Mouse (Mus musculus) adrenal gland, postnatal 36 days (tissue): Measurements from ENCODE around the gene Asah2. TPM values are rescaled to one million over a fixed set of nuclear protein-coding genes. Genes with fewer than 3 reads are reported as not detected.
"Not testable (repeated sequence)": the region's sequence is repeated elsewhere in the genome, so short reads cannot be mapped to it uniquely, and the experiment has no call there.

Experiments
- DNase-seq, 2 experiments: peaks; one replicate each; pipeline ENCODE4 v3.0.0; 2021; ENCODE audit warnings: mixed read lengths in 1 of 2
- total RNA-seq, 2 experiments: library from RNA; stranded (reverse); gene quantifications; 2 replicates each; pipeline ENCODE4 v1.2.3; 2021

Gene Asah2
- total RNA-seq, 2 experiments from 2014 or later, result 19.3 to 24.2 TPM

DNA sequence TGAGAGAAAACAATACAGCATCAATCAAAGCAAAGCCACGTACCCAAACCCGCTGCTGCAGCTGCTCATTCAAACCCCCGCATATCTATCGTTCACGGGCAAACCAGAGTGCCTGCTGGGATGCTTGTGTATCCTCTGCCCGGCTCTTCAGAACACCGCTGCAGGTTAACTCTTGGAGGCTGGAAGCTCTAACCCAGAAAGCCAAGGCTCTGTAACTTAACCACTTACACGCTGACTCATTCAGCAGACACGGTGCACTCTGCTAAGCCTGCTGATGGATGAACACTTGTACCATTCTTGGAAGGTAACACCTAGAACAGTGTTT is 5.1 kb downstream of the Asah2 start:
- no peak for DNase-seq

DNA sequence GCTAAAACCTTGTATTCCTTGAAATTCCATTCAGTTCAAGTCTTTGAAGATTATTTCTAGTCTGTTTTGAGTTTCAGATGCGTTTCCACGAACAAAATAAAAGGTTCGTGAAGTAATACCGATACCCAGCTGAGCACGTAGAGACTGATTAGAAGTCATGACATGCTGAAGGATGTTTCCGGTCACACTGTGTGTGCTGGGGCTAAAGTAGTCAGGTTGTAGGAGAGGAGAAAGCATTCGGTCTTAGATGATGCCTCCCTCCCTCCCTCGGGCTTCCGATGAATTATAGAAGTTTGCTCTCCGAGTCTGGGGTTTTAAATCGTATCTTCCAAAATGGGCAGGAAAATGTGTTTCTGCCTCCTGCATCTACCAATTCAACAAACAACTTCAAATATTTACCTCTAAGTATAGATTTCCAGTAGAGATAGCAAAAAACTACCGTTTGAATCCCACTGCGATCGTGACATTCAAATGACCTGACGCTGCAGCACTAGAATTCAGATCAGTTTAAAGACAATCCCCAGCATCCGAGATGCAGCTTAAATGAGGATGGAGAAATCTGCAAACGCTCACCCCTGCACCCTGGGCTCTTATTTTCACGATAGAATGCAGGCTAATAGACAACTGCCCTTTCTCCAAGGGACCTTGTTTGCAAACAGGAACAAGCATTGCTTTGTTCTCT is 5.6 kb downstream of the Asah2 start:
- DNase-seq, result no peak

DNA sequence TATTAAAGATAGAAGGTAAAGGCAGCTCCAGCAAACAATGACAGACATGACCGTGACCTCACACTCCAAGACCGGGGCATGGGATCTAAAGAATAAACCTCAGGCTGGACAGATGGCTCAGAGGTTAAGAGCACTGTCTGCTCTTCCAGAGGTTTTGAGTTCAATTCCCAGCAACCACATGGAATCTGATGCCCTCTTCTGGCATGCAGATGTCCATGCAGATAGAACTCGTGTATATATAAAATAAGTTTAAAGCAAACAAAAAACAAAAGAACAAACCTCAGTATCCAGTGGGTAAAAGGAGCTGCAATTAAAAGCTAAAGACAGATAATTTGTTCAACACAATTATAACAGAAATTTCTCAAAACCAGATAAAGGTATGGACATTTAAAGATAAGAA is 9.4 kb downstream of the Asah2 start:
- DNase-seq, result no peak

DNA sequence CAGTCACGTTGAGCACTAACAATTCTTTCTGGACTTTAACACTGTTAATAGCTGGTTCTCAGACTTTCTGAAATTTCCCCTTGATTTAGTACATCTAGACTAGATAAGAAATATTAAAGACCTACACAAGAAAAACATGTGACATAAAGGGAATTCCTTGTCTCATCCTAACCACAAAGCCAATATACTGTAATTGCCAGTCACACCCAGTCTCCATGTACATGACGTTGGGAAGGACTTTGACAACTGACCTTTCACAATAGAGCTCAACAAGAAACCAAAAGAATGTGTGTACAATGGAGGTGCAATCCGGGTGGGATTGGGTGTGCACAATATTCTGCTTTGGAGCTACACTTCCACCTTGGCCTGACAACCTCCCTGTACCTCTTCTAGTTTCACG is 15.7 kb downstream of the Asah2 start:
- DNase-seq, result no peak

DNA sequence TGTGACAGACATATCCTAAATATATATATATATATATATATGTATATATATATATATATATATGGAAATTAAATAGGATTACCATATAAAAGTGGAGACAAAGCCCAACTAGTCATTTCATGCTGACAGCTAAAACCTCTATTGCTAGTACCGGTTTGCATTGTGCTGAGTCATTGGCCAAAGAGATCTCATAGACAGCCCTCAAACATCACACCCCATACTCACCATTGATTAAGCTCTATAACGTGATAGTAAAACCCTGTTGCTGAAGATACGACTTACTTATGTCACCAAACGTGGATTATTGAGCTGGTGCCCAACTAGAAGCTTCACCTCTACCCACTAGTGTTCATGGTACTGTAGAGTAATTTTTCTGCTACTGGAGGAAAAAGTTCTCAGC is 17.2 kb downstream of the Asah2 start:
- no peak for DNase-seq

DNA sequence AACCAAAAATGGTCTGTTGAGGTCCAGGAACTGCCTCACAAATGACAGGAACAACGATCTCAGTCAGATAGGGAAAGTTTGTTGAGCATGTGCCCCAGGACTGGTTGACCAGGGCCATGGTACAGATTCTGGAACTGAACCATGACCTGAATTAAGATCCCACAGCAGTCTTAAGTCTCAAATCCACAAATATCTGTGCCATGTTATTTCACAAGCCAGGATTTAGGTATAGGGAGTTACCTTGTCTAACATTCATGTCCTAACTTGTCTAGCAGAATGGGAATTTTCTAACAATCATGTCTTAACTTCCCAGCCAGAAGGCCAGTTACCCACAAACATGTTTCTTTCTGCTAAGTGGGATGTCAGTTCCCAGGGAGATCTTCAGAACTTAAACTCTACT is 19.4 kb downstream of the Asah2 start:
- no peak for DNase-seq

DNA sequence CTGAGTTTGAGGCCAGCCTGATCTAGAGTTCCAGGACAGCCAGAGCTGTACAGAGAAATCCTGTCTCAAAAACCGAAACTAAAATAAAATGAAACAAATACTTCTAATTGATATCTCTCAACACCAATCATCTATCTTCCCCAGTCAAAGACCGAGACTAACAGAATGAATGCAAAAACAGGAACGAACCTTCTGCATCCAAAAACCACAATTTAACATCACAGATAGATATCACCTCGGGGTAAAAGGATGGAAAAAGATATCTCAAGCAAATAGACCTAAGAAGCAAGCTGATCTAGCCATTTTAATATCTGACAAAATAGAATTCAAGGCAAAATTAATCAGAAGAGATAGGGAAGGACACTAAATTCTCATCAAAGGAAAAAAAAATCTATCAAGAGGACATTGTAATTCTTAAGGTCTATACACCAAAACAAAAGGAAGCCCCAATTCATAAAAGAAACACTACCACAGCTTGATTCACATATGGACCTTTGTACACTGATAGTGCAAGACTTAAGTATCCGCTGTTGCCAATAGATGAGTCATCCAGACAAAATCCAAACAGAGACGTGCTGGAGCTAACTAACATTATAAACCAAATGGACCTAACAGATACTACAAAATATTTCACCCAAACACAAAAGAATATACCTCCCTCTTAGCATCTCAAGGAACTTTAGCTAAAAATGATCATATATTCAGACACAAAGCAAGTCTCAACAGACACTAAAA is 20.1 kb downstream of the Asah2 start:
- DNase-seq, result no peak

DNA sequence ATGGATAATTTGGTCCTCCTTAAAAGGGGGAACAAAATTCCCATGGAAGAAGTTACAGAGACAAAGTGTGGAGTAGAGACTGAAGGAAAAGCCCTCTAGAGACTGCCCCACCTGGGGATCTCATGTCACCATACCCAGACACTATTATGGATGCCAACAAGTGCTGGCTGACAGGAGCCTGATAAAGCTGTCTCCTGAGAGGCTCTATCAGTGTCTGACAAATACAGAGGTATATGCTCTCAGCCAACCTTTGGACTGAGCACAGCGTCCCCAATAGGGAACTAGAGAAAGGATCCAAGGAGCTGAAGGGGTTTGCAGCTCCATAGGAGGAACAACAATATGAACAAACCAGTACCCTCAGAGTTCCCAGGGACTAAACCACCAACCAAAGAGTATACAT is 23.2 kb downstream of the Asah2 start:
- not testable (repeated sequence) for DNase-seq

DNA sequence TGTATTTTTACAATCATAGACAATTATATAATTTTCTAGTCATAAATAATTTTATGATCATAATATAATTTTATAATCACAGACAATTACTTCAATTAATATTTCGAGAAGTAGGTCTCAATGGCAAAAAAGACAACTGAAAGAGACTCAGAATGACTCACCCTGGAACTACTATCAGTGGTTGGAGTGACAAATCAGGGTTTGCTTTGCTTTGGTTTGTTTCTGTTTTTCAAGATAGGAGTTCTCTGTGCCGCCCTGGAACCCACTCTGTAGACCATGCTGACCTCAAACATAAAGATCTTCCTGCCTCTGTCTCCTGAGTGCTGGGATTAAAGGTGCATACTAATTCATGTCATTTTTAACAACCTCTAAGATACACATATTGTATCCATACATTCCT is 37.7 kb downstream of the Asah2 start:
- no peak for DNase-seq

DNA sequence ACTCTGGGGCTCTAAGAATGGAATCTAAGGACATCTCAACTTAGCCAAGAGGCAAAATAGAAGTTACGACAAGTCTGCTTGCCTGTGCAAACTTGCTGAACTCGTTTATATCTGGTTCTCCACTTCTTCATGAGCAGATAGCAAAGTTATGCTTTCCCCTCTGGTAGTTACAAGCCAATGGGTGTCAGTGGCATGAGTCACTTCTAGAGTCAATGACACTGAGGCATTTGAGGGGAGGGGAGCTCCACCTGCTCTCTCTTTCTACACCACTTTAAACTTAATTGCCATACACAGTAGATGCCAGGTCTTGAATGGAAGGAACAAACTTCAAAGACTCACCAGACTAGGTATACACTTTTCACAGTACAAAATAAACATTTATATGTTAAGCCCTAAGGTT is 38.4 kb downstream of the Asah2 start:
- peak in 1 of 2 experiments; percentile 13 for DNase-seq

DNA sequence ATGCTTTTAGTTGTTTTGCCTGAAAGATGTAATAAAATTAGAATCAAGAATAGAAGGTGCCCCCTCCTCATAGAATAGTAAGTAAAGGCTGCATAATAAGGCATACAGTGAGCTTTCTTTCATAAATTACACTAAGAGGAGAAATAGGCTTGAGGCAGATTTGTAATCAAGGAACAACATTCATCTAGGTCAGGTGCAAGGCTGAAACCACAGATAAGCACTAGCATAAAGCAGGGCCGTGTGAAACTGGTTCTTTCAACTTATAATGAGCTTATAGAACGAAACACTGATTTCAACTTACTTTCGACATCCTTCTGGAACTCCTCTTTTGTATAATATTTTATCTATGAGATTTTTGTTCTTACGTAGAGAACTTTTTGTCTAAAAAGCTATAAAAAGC is 40.3 kb downstream of the Asah2 start:
- no peak for DNase-seq

DNA sequence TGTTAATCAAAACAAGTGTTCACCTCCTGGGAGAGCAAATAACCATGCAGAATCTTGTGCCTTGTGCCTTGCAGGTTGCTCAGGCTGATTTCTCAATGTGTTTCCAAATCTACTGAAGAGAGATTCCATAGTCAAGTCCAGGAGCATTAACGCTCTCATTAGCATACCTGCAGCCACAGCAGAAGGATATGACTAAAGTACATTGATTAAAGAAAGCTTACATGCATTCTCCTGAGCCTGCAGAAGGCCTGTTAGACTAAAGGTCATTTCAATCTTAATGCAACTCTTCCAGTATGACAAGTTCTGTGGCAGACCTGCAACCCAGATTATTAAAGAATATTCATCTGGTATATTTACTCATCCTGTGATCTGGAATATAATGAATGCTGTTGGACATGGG is 46.7 kb downstream of the Asah2 start:
- no peak for DNase-seq

DNA sequence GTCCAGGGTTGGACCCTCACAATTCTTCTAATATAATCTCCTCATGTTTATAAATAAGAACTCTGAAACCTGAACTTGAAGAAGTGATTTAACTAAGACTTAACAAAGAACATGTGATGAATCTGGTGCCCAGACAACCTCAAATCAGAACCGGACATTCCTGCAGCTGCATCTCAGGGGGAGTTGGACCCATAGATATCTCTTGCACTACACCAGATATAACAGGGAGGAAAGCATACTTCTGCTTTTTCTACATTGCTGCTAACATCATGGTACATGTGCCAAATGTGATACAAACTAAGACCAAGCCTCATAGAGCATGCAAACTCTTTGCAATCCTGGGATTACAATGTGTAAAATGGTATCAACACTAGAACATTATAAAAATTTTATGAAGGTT is 51.8 kb downstream of the Asah2 start:
- no peak for DNase-seq

DNA sequence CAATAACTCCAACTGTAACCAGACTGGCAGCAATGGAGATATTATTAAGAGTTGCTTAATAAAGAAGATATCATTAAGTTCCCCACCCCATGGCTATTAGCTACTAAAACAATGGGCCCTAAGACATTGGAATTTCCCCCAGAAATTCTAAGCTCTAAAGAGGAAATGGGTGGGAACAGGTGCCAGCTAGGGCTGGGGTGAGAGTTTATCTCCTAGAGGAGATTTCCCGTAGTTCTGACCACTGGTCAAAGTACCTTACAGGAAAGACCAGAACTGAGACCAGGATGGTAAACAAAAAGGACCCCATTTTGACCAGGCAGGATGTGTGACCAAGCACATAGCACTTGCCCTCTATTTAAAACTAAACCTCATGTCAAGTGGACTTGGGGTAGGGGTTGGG is 52.3 kb downstream of the Asah2 start:
- DNase-seq, result no peak

DNA sequence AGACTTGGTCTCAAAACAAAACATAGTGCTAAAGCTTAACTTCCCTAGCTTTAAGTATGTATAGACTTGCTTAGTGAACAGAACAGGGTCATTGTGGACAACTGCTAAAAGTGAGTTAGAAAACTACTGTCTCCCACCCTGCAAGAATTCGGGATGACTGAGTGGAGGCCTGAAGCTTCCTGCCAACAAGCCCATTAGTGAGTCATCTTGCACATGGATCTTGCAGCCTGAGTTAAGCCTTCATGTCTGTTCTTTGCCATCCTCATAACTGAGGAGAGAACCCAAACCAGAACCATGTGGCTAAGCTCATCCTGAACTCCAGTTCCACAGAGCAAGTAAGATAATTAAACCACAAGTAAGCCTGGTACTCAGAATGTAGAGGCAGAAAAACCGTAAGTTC is 56.8 kb downstream of the Asah2 start:
- no peak for DNase-seq

DNA sequence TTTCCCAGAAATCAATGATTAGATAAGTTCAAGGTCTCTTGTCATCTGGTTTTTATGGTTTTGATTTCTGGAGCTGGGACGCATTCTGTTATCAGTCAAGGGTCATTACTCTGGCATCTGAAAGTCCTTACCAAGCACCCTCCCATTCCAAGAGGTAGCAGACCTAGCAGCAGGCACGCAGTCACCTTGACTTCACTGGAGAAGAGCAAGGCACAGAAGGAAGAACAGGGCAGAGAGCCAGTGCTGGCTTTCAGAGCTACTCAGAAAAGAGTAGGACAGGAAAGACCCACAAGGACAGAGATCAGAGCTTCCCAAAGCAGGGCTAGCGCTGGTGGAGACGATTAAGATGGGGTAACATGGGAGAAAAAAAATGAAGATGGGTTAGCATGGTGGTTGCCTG is 75.1 kb downstream of the Asah2 start:
- peak; percentile 35 to 52 for DNase-seq

DNA sequence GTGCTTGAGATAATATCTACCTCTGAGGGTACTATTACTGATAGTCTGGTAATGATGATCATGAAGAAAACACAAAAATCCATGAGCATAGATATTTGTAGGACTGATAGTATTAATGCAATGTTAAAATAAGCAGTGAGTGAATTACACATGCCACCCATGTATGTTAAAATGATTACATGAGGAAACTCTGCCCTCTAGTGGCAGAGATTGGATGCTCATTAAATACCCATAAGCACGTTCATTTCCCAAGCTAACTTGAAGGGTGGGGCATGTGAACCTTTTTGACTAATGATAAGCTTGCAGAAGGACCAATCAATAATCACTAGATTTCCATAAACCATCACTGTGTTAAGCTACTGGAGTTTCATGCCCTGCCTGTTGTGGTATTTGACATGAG is 77.6 kb downstream of the Asah2 start:
- DNase-seq, result peak in 1 of 2 experiments; percentile 51

DNA sequence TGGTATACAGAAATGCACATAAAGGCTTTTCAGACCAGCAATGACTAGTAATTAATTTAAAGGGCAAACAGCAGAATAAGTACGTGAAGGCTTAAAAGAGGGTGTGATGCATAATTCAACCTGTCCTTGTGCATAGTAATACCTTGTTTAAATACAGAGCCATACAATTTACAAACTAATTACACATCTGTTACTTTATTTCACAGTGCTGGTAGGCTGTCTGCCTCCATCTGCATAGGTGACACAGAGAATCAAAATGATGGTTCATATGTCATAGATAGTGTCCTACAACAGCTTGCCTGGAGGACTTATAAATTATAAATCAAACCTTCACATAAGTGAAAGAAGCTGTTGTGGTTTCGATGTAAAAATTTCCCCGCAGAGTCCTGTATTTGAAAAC is 82.6 kb downstream of the Asah2 start:
- no peak for DNase-seq

DNA sequence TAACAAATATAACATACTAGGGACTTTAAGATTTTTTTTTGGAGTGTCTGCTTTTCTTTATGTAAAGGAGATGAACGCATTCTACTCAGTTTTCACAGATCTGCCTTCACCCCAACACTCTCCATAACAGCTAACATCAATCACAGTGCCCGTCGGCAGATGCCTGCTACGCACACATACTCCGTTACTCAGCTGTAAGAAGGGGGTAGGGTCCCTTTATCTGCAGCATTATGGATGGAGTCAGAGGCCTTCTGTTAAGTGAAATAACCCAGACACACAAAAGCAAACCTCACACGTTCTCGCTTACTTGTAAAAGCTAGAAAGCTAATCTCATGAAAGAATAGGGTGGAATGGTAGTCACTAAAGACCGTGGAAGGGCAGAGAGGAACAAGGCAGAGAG is 88.3 kb downstream of the Asah2 start:
- no peak for DNase-seq

DNA sequence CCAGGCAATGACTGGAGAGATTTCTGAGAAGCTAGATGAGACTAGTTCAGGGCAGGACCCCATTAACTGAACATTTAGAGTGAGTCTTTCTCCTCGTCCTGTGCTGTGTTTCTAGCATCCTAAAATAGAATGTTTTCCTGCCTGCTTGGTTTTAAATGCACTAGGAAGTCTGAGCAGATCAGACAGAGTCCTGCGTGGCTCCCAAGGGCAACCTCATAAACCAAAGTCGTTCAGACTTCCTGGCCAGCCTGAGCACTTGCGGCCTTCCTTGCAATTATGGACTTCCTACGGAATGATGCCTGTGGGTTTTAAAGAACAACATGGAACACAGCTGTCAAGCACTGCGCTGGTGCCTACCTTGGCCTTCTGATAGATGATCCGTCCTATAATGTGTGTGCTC is 89.4 kb downstream of the Asah2 start:
- DNase-seq, result no peak

DNA sequence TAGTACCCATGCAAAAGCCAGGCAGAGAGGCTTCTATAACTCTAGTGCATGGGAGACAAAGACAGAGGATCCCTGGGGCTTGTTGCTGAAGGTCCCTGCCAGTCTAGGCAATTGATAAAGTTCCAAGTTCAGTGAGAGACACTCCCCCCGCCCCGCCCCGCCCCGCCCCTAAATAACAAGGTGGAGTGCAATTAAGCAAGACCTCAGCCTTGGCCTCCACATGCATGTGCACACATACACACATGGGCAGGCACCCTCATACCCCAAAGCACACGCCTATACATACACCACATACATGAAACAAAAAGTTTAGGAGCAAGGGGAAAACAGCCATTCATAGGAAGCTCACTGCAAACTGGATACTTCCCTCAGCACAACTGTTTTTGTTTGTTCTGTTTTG is 90.0 kb downstream of the Asah2 start:
- DNase-seq, result no peak

DNA sequence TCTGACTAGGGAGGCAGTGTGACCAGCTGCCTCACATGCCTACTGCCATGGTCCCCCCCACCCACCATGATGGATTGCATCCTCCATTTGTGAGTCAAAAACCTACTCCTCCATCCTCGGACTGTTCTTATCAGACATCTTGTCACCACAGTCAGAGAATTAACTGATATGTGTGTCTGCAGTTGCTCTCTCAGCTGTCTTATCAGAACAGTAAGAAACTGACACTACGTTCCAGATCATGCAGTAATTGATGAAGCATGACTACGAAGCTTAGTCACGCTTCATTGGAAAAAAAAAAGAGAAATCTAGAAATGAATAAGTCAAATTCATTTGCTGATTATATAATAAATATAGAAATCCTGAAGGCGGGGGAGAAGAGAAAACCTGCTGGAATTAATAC is 105.4 kb downstream of the Asah2 start:
- no peak for DNase-seq

DNA sequence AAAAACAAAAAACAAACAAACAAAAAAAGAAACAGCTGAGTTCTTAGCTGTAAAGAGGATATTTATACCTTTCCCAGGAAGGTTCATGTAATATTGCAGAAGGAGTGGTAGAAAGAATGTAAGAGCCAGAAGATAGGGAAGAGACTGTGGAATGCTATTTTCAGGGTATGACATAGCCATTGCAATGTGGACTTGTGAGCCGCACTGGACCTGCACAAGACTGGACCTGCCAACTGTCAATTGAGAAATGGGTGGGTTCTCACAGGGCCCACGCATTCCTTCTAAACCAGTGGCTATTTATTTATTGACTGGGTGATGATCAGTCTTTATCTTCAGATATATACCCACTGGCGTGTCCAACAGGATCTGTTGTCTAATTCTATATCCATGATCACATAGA is 111.1 kb downstream of the Asah2 start:
- no peak for DNase-seq

DNA sequence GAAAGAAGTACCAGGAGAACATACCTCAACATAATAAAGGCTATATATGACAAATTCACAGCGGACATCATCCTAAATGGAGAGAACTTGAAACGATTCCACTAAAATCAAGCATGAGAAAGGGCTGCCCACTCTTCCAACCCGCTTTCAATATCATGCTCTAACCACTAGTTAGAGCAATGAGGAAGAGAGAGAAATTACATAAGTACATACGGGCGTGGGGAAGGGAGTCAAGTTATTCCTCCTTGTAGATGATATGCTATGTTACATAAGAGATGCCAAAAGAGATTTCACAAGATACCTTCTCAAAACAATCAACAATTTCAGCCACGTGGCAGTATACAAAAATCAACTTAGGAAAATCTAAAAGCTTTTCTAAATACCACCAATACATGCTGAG is 117.0 kb downstream of the Asah2 start:
- DNase-seq, result no peak
